Mouse (Mus musculus): ENCODE measurements around the gene Atp5j. TPM values are rescaled to one million over a fixed set of nuclear protein-coding genes. Genes with fewer than 3 reads are reported as not detected.

Gene Atp5j
- polyA plus RNA-seq, 1 experiment from 2014 or later: 805 TPM

DNA sequence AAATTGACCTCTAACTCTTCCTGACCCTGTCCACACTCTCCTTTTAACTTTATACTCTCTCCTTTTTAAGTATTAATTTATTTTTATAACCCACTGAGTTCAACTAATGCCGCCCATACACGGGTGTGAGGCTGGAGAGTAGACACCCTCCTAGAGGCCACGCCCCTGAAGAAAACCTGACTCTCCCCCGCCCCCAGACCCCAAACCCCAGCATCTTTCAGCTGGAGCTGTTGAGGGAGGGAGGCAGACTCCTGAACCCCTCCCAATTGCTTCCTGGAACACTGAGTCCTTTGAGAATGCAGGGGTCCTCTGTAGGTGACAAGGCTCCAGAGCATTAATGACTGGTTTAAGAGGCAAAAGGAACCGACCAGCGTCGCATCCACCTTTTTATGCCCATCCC, 50.5 kb downstream of the Atp5j start:
- WGBS (ENCODE audit: insufficient replicate concordance): 55% methylated on average over 7 of the region's 7 CpGs
- Histone ChIP-seq H3K4me1 (ENCODE audit: insufficient read depth) (no peaks in the 10 kb centered on the region), H3K36me3 (replicated peaks; ENCODE audit: insufficient read depth, low read length) (no peaks in the 10 kb centered on the region), H3K9ac (replicated peaks) (no peak overlapping the region), H3K27ac (ENCODE audit: low read depth) (no peak overlapping the region), H3K27me3 (ENCODE audit: insufficient read depth, low read length) (no peaks in the 10 kb centered on the region), H3K4me2 (ENCODE audit: low read depth, low read length) (no peak overlapping the region), H3K4me3 (ENCODE audit: low read depth, low read length) (no peak overlapping the region), H3K9me3 (ENCODE audit: low read length) (no peaks in the 10 kb centered on the region)
- no peak for ATAC-seq
- no peak for DNase-seq
- no peak for TF ChIP-seq CTCF (IDR thresholded peaks at IDR 0.05; ENCODE audit: low read depth)
- TF ChIP-seq EP300 (IDR thresholded peaks at IDR 0.05; ENCODE audit: low read depth): no peak

DNA sequence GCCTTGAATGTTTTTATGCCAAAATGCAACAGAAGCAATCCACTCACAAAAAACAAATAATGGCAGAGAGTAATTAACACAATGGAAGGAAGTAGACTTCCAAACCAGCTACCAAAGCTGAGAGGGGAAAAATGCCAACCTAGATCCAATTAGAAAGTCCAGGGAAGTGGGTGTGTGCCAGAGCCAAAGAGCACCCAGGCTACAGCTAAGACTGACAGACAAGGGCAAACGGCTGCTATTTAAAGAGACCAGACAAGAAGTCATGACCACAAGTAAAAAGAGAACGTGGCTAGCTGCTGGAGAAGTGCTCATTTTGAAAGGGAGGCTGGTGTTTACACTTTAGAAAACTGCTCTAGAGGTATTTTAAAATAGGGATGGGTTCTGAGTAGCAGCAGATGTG, 52.1 kb downstream of the Atp5j start:
- H3K4me3 ChIP-seq (ENCODE audit: low read depth, low read length): no peak overlapping the region
- H3K27me3 ChIP-seq (ENCODE audit: insufficient read depth, low read length): no peaks in the 10 kb centered on the region
- H3K36me3 ChIP-seq (replicated peaks; ENCODE audit: insufficient read depth, low read length): no peaks in the 10 kb centered on the region
- no peak overlapping the region for H3K27ac ChIP-seq (ENCODE audit: low read depth)
- H3K9me3 ChIP-seq (ENCODE audit: low read length): no peaks in the 10 kb centered on the region
- DNase-seq: no peak
- 20% methylated on average over 2 of the region's 2 CpGs for WGBS (ENCODE audit: insufficient replicate concordance)
- H3K9ac ChIP-seq (replicated peaks): no peak overlapping the region
- no peak for TF ChIP-seq CTCF (IDR thresholded peaks at IDR 0.05; ENCODE audit: low read depth)
- TF ChIP-seq EP300 (IDR thresholded peaks at IDR 0.05; ENCODE audit: low read depth): no peak
- no peak for ATAC-seq
- no peak overlapping the region for H3K4me2 ChIP-seq (ENCODE audit: low read depth, low read length)
- H3K4me1 ChIP-seq (ENCODE audit: insufficient read depth): no peaks in the 10 kb centered on the region

- Histone ChIP-seq H3K9me3 (ENCODE audit: low read length) (no peaks in the 10 kb centered on the region), H3K4me1 (ENCODE audit: insufficient read depth) (no peaks in the 10 kb centered on the region; the same call in 1 of the 2 replicates), H3K27me3 (ENCODE audit: insufficient read depth, low read length) (peaks cover 9% of the 10 kb centered on the region), H3K36me3 (replicated peaks; ENCODE audit: insufficient read depth, low read length) (no peaks in the 10 kb centered on the region), H3K9ac (replicated peaks) (no peak overlapping the region), H3K4me3 (ENCODE audit: low read depth, low read length) (no peak overlapping the region), H3K27ac (ENCODE audit: low read depth) (no peak overlapping the region), H3K4me2 (ENCODE audit: low read depth, low read length) (no peak overlapping the region)
- TF ChIP-seq EP300 (IDR thresholded peaks at IDR 0.05; ENCODE audit: low read depth) (no peak), CTCF (IDR thresholded peaks at IDR 0.05; ENCODE audit: low read depth) (no peak)
- ATAC-seq (no peak), DNase-seq (no peak)
- WGBS (ENCODE audit: insufficient replicate concordance): 74% methylated on average over 5 of the region's 5 CpGs
These were observed 55.7 kb downstream of the Atp5j start for GRCm38 (mm10) chr16:84779718-84780117.

DNA sequence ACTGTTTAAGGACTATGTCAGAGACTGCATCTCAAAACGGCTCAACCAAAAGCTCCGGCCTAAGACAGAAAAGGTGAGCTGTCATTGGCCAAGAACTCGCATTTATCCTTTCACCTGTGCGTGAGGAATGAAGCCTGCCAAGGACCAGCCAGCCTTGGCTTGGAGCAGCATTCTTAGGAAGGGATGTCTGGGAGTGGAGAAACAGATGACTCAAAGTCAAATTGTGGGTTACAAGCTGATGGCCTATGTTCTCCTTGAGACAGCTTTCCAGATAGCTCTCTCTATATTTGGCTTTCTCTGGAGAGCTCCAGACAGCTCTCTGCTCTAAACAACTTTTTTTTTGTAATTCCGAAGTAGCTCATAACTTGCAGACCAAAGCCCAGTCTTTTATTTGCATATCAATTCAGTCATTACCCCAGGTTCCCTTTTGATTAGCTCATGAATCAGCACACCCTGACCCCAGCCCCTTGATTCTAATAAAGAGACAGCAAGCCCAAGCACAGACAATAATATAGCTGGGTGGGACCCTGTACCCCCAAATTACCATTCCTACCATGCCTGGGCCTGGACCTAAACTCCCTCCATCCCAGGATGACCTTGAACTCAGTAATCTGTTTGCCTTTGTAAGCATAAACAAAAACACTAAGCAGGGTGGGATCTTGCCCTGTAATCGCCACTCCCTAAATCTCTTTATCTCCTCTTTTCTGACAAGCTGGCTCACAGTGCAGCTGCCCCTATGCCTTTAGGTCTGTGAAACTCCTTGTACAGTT, 56.4 kb downstream of the Atp5j start:
- WGBS (ENCODE audit: insufficient replicate concordance): 80% methylated on average over 6 of the region's 6 CpGs
- no peak for TF ChIP-seq EP300 (IDR thresholded peaks at IDR 0.05; ENCODE audit: low read depth)
- TF ChIP-seq CTCF (IDR thresholded peaks at IDR 0.05; ENCODE audit: low read depth): no peak
- DNase-seq: no peak

DNA sequence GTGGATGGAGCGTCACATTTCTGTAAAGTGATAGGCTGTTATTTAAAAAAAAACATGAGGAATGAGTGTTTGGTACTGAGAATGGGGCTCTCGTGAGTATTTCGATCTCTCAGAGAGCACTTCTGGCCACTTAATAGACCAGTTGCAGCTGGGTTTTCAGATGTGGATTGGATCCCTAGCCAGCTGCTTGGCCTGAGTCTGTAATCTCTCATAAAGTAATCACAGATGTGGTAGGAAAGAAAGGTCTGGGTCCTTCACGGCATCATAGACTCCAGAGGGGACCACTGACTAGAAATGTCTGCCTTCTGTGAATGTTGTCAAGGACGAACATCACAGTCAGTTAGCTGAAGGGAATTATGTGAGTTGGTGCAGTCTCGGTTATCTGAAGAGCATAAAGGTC, 57.0 kb downstream of the Atp5j start:
- H3K36me3 ChIP-seq (replicated peaks; ENCODE audit: insufficient read depth, low read length): no peaks in the 10 kb centered on the region
- TF ChIP-seq CTCF (IDR thresholded peaks at IDR 0.05; ENCODE audit: low read depth) (no peak), EP300 (IDR thresholded peaks at IDR 0.05; ENCODE audit: low read depth) (no peak)
- WGBS (ENCODE audit: insufficient replicate concordance): 78% methylated on average over 6 of the region's 6 CpGs

More for the DNA sequence above, 56.4 kb downstream of the Atp5j start:
- ATAC-seq: no peak
- H3K4me2 ChIP-seq (ENCODE audit: low read depth, low read length): no peak overlapping the region
- H3K9me3 ChIP-seq (ENCODE audit: low read length): no peaks in the 10 kb centered on the region
- no peak overlapping the region for H3K4me3 ChIP-seq (ENCODE audit: low read depth, low read length)
- H3K36me3 ChIP-seq (replicated peaks; ENCODE audit: insufficient read depth, low read length): no peaks in the 10 kb centered on the region
- no peak overlapping the region for H3K27ac ChIP-seq (ENCODE audit: low read depth)
- H3K27me3 ChIP-seq (ENCODE audit: insufficient read depth, low read length): peaks cover 16% of the 10 kb centered on the region
- no peaks in the 10 kb centered on the region; the same call in 1 of the 2 replicates for H3K4me1 ChIP-seq (ENCODE audit: insufficient read depth)
- no peak overlapping the region for H3K9ac ChIP-seq (replicated peaks)

More for the DNA sequence above, 57.0 kb downstream of the Atp5j start:
- Histone ChIP-seq H3K27me3 (ENCODE audit: insufficient read depth, low read length) (peaks cover 20% of the 10 kb centered on the region), H3K9ac (replicated peaks) (no peak overlapping the region), H3K27ac (ENCODE audit: low read depth) (no peak overlapping the region), H3K4me1 (ENCODE audit: insufficient read depth) (no peaks in the 10 kb centered on the region; the same call in 1 of the 2 replicates), H3K9me3 (ENCODE audit: low read length) (no peaks in the 10 kb centered on the region), H3K4me3 (ENCODE audit: low read depth, low read length) (no peak overlapping the region), H3K4me2 (ENCODE audit: low read depth, low read length) (no peak overlapping the region)
- no peak for ATAC-seq
- DNase-seq: no peak

Other genes with a start within 250 kb of the Atp5j start
- 17.6 and 18.3 TPM in 2 replicates for gene Mrpl39, start 99.9 kb downstream of the Atp5j start, polyA plus RNA-seq (2015; fragmentation: Nextera tagmentation; extraction: Ambion mirVana)
- 2.9 and 3.2 TPM in 2 replicates for gene Jam2, start 61.5 kb downstream of the Atp5j start, polyA plus RNA-seq (2015; fragmentation: Nextera tagmentation; extraction: Ambion mirVana)
- 7.9 and 9.2 TPM in 2 replicates for gene Gabpa, start 700 bp downstream of the Atp5j start, polyA plus RNA-seq (2015; fragmentation: Nextera tagmentation; extraction: Ambion mirVana)